Mouse (Mus musculus): ENCODE measurements at regions not wholly inside any gene's neighbourhood (a gene's known extent, or its start where the extent isn't known, plus 50 kb on each side); places are given as distances from the start of the nearest gene placed in this dataset.

GRCm38 (mm10) chr11:20436057-20436456, 103.5 kb upstream of the Slc1a4 start:
- H3K4me3 ChIP-seq, result no peak overlapping the region
- no peak overlapping the region for H3K9ac ChIP-seq
- WGBS, result 71% methylated on average over 9 of the region's 9 CpGs
- H3K9me3 ChIP-seq, result no peaks in the 10 kb centered on the region
- no peaks in the 10 kb centered on the region for H3K36me3 ChIP-seq
- H3K27ac ChIP-seq, result no peak overlapping the region
- no peak overlapping the region for H3K4me2 ChIP-seq
- H3K4me1 ChIP-seq, result no peaks in the 10 kb centered on the region
- ATAC-seq (ENCODE audit: insufficient number of reproducible peaks, insufficient read depth, low FRiP score, low TSS enrichment, low read depth), result no peak
- H3K27me3 ChIP-seq, result no peaks in the 10 kb centered on the region; the same call in 1 of the 2 replicates

GRCm38 (mm10) chr11:20442476-20442875, 100.6 kb upstream of the Sertad2 start:
- no peaks in the 10 kb centered on the region for H3K36me3 ChIP-seq
- no peak overlapping the region for H3K9ac ChIP-seq
- ATAC-seq (ENCODE audit: insufficient number of reproducible peaks, insufficient read depth, low FRiP score, low TSS enrichment, low read depth), result no peak
- no peak overlapping the region for H3K4me2 ChIP-seq
- peaks cover 15% of the 10 kb centered on the region for H3K4me1 ChIP-seq
- H3K27me3 ChIP-seq, result no peaks in the 10 kb centered on the region
- 24% methylated on average over 4 of the region's 4 CpGs for WGBS
- no peak overlapping the region for H3K27ac ChIP-seq
- H3K4me3 ChIP-seq, result no peak overlapping the region
- no peaks in the 10 kb centered on the region for H3K9me3 ChIP-seq

- Histone ChIP-seq H3K4me3 (peak overlapping the region; percentile 37), H3K4me1 (peaks cover 15% of the 10 kb centered on the region), H3K27me3 (no peaks in the 10 kb centered on the region), H3K9ac (peak overlapping the region; percentile 67), H3K9me3 (no peaks in the 10 kb centered on the region), H3K36me3 (no peaks in the 10 kb centered on the region), H3K27ac (no peak overlapping the region), H3K4me2 (peak overlapping the region; percentile 70)
- no peak for ATAC-seq (ENCODE audit: insufficient number of reproducible peaks, insufficient read depth, low FRiP score, low TSS enrichment, low read depth)
- WGBS, result 10% methylated on average over 18 of the region's 18 CpGs
Observed at GRCm38 (mm10) chr11:20445061-20445902, 97.8 kb upstream of the Sertad2 start.

GRCm38 (mm10) chr11:20445903-20446264, 97.2 kb upstream of the Sertad2 start:
- H3K9me3 ChIP-seq, result no peaks in the 10 kb centered on the region
- peak overlapping the region; percentile 67 for H3K9ac ChIP-seq
- peak overlapping the region; percentile 37 for H3K4me3 ChIP-seq
- WGBS, result 3% methylated on average over 6 of the region's 6 CpGs
- ATAC-seq (ENCODE audit: insufficient number of reproducible peaks, insufficient read depth, low FRiP score, low TSS enrichment, low read depth), result peak; percentile 35; the same call in 1 of the 2 replicates
- H3K4me2 ChIP-seq, result peak overlapping the region; percentile 70
- no peaks in the 10 kb centered on the region for H3K27me3 ChIP-seq
- H3K27ac ChIP-seq, result no peak overlapping the region
- H3K36me3 ChIP-seq, result no peaks in the 10 kb centered on the region
- peaks cover 15% of the 10 kb centered on the region for H3K4me1 ChIP-seq

- Histone ChIP-seq H3K4me2 (no peak overlapping the region), H3K27ac (no peak overlapping the region), H3K9me3 (no peaks in the 10 kb centered on the region), H3K4me1 (peaks cover 11% of the 10 kb centered on the region), H3K27me3 (peaks cover 18% of the 10 kb centered on the region), H3K36me3 (no peaks in the 10 kb centered on the region), H3K9ac (no peak overlapping the region), H3K4me3 (no peak overlapping the region)
- 77% methylated on average over 4 of the region's 4 CpGs for WGBS
- ATAC-seq (ENCODE audit: insufficient number of reproducible peaks, insufficient read depth, low FRiP score, low TSS enrichment, low read depth), result no peak
Observed at GRCm38 (mm10) chr11:20452901-20453300, 90.2 kb upstream of the Sertad2 start.

- ATAC-seq (ENCODE audit: insufficient number of reproducible peaks, insufficient read depth, low FRiP score, low TSS enrichment, low read depth), result no peak
- Histone ChIP-seq H3K9me3 (no peaks in the 10 kb centered on the region), H3K27ac (no peak overlapping the region), H3K36me3 (no peaks in the 10 kb centered on the region), H3K4me3 (no peak overlapping the region), H3K9ac (no peak overlapping the region), H3K4me2 (no peak overlapping the region), H3K27me3 (peaks cover 18% of the 10 kb centered on the region), H3K4me1 (peaks cover 11% of the 10 kb centered on the region)
- WGBS, result 79% methylated on average over 7 of the region's 7 CpGs
Observed at GRCm38 (mm10) chr11:20453786-20454185, 89.3 kb upstream of the Sertad2 start.

GRCm38 (mm10) chr11:20455085-20455864, 87.8 kb upstream of the Sertad2 start:
- peak overlapping the region; percentile 65 for H3K9ac ChIP-seq
- no peak overlapping the region for H3K27ac ChIP-seq
- H3K36me3 ChIP-seq, result no peaks in the 10 kb centered on the region
- peak; percentile 73; the same call in 1 of the 2 replicates for ATAC-seq (ENCODE audit: insufficient number of reproducible peaks, insufficient read depth, low FRiP score, low TSS enrichment, low read depth)
- no peaks in the 10 kb centered on the region for H3K9me3 ChIP-seq
- peak overlapping the region; percentile 54 for H3K4me3 ChIP-seq
- peak overlapping the region; percentile 97 for H3K4me2 ChIP-seq
- H3K27me3 ChIP-seq, result peaks cover 18% of the 10 kb centered on the region
- peaks cover 18% of the 10 kb centered on the region for H3K4me1 ChIP-seq
- WGBS, result under 1% methylated on average over 35 of the region's 35 CpGs

GRCm38 (mm10) chr11:20455865-20456648, 87.0 kb upstream of the Sertad2 start:
- 3% methylated on average over 19 of the region's 19 CpGs for WGBS
- peak overlapping the region; percentile 97 for H3K4me2 ChIP-seq
- H3K27ac ChIP-seq, result no peak overlapping the region
- H3K27me3 ChIP-seq, result peaks cover 18% of the 10 kb centered on the region
- peak overlapping the region; percentile 65 for H3K9ac ChIP-seq
- no peaks in the 10 kb centered on the region for H3K9me3 ChIP-seq
- H3K4me3 ChIP-seq, result peak overlapping the region; percentile 54
- no peak for ATAC-seq (ENCODE audit: insufficient number of reproducible peaks, insufficient read depth, low FRiP score, low TSS enrichment, low read depth)
- H3K36me3 ChIP-seq, result no peaks in the 10 kb centered on the region
- H3K4me1 ChIP-seq, result peaks cover 26% of the 10 kb centered on the region

GRCm38 (mm10) chr11:20459140-20459539, 83.9 kb upstream of the Sertad2 start:
- no peak for ATAC-seq (ENCODE audit: insufficient number of reproducible peaks, insufficient read depth, low FRiP score, low TSS enrichment, low read depth)
- WGBS, result 90% methylated on average over 8 of the region's 8 CpGs
- peaks cover 29% of the 10 kb centered on the region for H3K4me1 ChIP-seq
- H3K4me2 ChIP-seq, result no peak overlapping the region
- H3K36me3 ChIP-seq, result no peaks in the 10 kb centered on the region
- H3K4me3 ChIP-seq, result no peak overlapping the region
- H3K27me3 ChIP-seq, result peaks cover 18% of the 10 kb centered on the region
- no peak overlapping the region for H3K27ac ChIP-seq
- no peak overlapping the region for H3K9ac ChIP-seq
- H3K9me3 ChIP-seq, result no peaks in the 10 kb centered on the region

- Histone ChIP-seq H3K9me3 (no peaks in the 10 kb centered on the region), H3K4me3 (no peak overlapping the region), H3K4me2 (no peak overlapping the region), H3K27me3 (peaks cover 18% of the 10 kb centered on the region), H3K9ac (peak overlapping the region; percentile 17; the same call in 1 of the 2 replicates), H3K36me3 (no peaks in the 10 kb centered on the region), H3K27ac (peak overlapping the region; percentile 57), H3K4me1 (peaks cover 28% of the 10 kb centered on the region)
- no peak for ATAC-seq (ENCODE audit: insufficient number of reproducible peaks, insufficient read depth, low FRiP score, low TSS enrichment, low read depth)
- 18% methylated on average over 7 of the region's 7 CpGs for WGBS
Observed at GRCm38 (mm10) chr11:20460501-20460921, 82.5 kb upstream of the Sertad2 start.

GRCm38 (mm10) chr11:20462076-20462475, 81.0 kb upstream of the Sertad2 start:
- no peak overlapping the region for H3K27ac ChIP-seq
- WGBS, result 76% methylated on average over 3 of the region's 3 CpGs

More at GRCm38 (mm10) chr11:20462076-20462475, 81.0 kb upstream of the Sertad2 start:
- peaks cover 3% of the 10 kb centered on the region; the same call in 1 of the 2 replicates for H3K27me3 ChIP-seq
- H3K9ac ChIP-seq, result no peak overlapping the region
- no peak for ATAC-seq (ENCODE audit: insufficient number of reproducible peaks, insufficient read depth, low FRiP score, low TSS enrichment, low read depth)
- H3K9me3 ChIP-seq, result no peaks in the 10 kb centered on the region
- no peak overlapping the region for H3K4me3 ChIP-seq
- H3K4me1 ChIP-seq, result peaks cover 17% of the 10 kb centered on the region
- H3K4me2 ChIP-seq, result no peak overlapping the region
- H3K36me3 ChIP-seq, result no peaks in the 10 kb centered on the region

Data from embryonic facial prominence, embryonic 13.5 days (tissue).